Mouse (Mus musculus) hindbrain, embryonic 15.5 days (tissue): ENCODE measurements at regions not wholly inside any gene's neighbourhood (a gene's known extent, or its start where the extent isn't known, plus 50 kb on each side); places are given as distances from the start of the nearest gene placed in this dataset.

Source experiments
- ATAC-seq: fragments of 200-750 bp; cut with Nextera tagmentation; 2 replicates; pipeline ENCODE4 v1.8.0; 2017; ENCODE audit warnings: low read depth, moderate number of reproducible peaks, moderate TSS enrichment; ENCODE audit not compliant: low FRiP score
- H3K27ac ChIP-seq: fragments of 300-500 bp; sonication (generic); replicated peaks from 2 replicates; pipeline ENCODE4 v1.5.1; 2015; ENCODE audit warnings: mild to moderate bottlenecking, inconsistent platforms
- H3K27me3 ChIP-seq: fragments of 300-500 bp; sonication (generic); 2 replicates; pipeline ENCODE4 v1.6.1; 2015; ENCODE audit warnings: control low read depth, inconsistent platforms
- H3K36me3 ChIP-seq: fragments of 300-500 bp; sonication (generic); 2 replicates; pipeline ENCODE4 v1.6.1; 2015; ENCODE audit warnings: control low read depth, inconsistent platforms
- H3K4me1 ChIP-seq: fragments of 300-500 bp; sonication (generic); replicated peaks from 2 replicates; pipeline ENCODE4 v1.6.1; 2015; ENCODE audit warnings: control low read depth, inconsistent platforms
- H3K4me2 ChIP-seq: fragments of 300-500 bp; sonication (generic); 2 replicates; pipeline ENCODE4 v1.6.1; 2015; ENCODE audit warnings: moderate library complexity, mild to moderate bottlenecking, inconsistent platforms
- H3K4me3 ChIP-seq: fragments of 300-500 bp; sonication (generic); 2 replicates; pipeline ENCODE4 v1.5.1; 2015; ENCODE audit warnings: mild to moderate bottlenecking, inconsistent platforms
- H3K9ac ChIP-seq: fragments of 300-500 bp; sonication (generic); 2 replicates; pipeline ENCODE4 v1.6.1; 2015; ENCODE audit warnings: inconsistent platforms
- H3K9me3 ChIP-seq: fragments of 300-500 bp; sonication (generic); 2 replicates; pipeline ENCODE4 v1.6.1; 2016; ENCODE audit warnings: control low read depth, inconsistent platforms
- WGBS: fragments of 180-500 bp; shearing (Covaris S2); methylation state at CpG from one replicate; pipeline ENCODE4 v1.1.7; 2015; 5-methylcytosine and 5-hydroxymethylcytosine counted together

- Histone ChIP-seq H3K27me3 (no peaks in the 10 kb centered on the region), H3K4me3 (no peak overlapping the region), H3K36me3 (no peaks in the 10 kb centered on the region), H3K4me2 (no peak overlapping the region), H3K9ac (no peak overlapping the region), H3K27ac (no peak overlapping the region), H3K4me1 (peaks cover 7% of the 10 kb centered on the region), H3K9me3 (no peaks in the 10 kb centered on the region)
- WGBS = 83% methylated on average over 2 of the region's 2 CpGs
- no peak for ATAC-seq
Measured at GRCm38 (mm10) chr14:70839126-70839525, 239.5 kb upstream of the Fam160b2 start.

GRCm38 (mm10) chr14:70837528-70837927, 237.9 kb upstream of the Fam160b2 start:
- no peak overlapping the region for H3K4me2 ChIP-seq
- 2% methylated on average over 6 of the region's 6 CpGs for WGBS
- no peaks in the 10 kb centered on the region for H3K27me3 ChIP-seq
- peak; percentile 69; the same call in 1 of the 2 replicates for ATAC-seq
- no peak overlapping the region for H3K27ac ChIP-seq
- no peaks in the 10 kb centered on the region for H3K36me3 ChIP-seq
- H3K9ac ChIP-seq = no peak overlapping the region
- H3K9me3 ChIP-seq = no peaks in the 10 kb centered on the region
- no peak overlapping the region for H3K4me3 ChIP-seq
- H3K4me1 ChIP-seq = peaks cover 7% of the 10 kb centered on the region

- Histone ChIP-seq H3K4me1 (peaks cover 7% of the 10 kb centered on the region), H3K9me3 (no peaks in the 10 kb centered on the region), H3K27ac (no peak overlapping the region), H3K27me3 (no peaks in the 10 kb centered on the region), H3K9ac (no peak overlapping the region), H3K4me2 (no peak overlapping the region), H3K4me3 (no peak overlapping the region), H3K36me3 (no peaks in the 10 kb centered on the region)
- 62% methylated on average over 5 of the region's 5 CpGs for WGBS
- ATAC-seq = no peak
Measured at GRCm38 (mm10) chr14:70833238-70833637, 233.6 kb upstream of the Fam160b2 start.

GRCm38 (mm10) chr14:70832462-70833212, 233.0 kb upstream of the Fam160b2 start:
- ATAC-seq = no peak
- no peak overlapping the region for H3K4me3 ChIP-seq

GRCm38 (mm10) chr14:70832042-70832441, 232.4 kb upstream of the Fam160b2 start:
- 70% methylated on average over 3 of the region's 3 CpGs for WGBS
- Histone ChIP-seq H3K4me1 (peaks cover under 1% of the 10 kb centered on the region; the same call in 1 of the 2 replicates), H3K4me3 (no peak overlapping the region), H3K9ac (no peak overlapping the region), H3K4me2 (no peak overlapping the region), H3K36me3 (no peaks in the 10 kb centered on the region), H3K27ac (no peak overlapping the region), H3K9me3 (no peaks in the 10 kb centered on the region), H3K27me3 (no peaks in the 10 kb centered on the region)
- ATAC-seq = no peak

More at GRCm38 (mm10) chr14:70832462-70833212, 233.0 kb upstream of the Fam160b2 start:
- Histone ChIP-seq H3K9ac (no peak overlapping the region), H3K27me3 (no peaks in the 10 kb centered on the region), H3K4me2 (no peak overlapping the region), H3K4me1 (peaks cover 7% of the 10 kb centered on the region), H3K9me3 (no peaks in the 10 kb centered on the region), H3K27ac (0 out of 2 replicates have a peak overlapping the region, but pooled peaks have one; percentile 48), H3K36me3 (no peaks in the 10 kb centered on the region)
- 65% methylated on average over 16 of the region's 16 CpGs for WGBS
